Mouse (Mus musculus): Measurements from ENCODE around the gene Mtx1. TPM values are rescaled to one million over a fixed set of nuclear protein-coding genes. Genes with fewer than 3 reads are reported as not detected.
"Not testable (repeated sequence)": the region's sequence is repeated elsewhere in the genome, so short reads cannot be mapped to it uniquely, and the experiment has no call there.

Gene Mtx1
- polyA plus RNA-seq, 1 experiment from 2014 or later = 182 TPM

GRCm38 (mm10) chr3:89216407-89216806 lies 10.5 kb downstream of the Mtx1 start:
- WGBS = 64% methylated on average over 7 of the region's 7 CpGs
- not testable (repeated sequence) for H3K27me3 ChIP-seq (ENCODE audit: control insufficient read depth, insufficient read depth, low read length); H3K9ac ChIP-seq (replicated peaks; ENCODE audit: low read depth, low read length); H3K4me3 ChIP-seq (ENCODE audit: low read depth, low read length); ATAC-seq (ENCODE audit: insufficient number of reproducible peaks, insufficient read depth, low FRiP score, low read depth); H3K9me3 ChIP-seq (ENCODE audit: control insufficient read depth, low read depth, low read length); H3K36me3 ChIP-seq (ENCODE audit: control insufficient read depth, insufficient read depth, low read length); H3K4me2 ChIP-seq (replicated peaks; ENCODE audit: low read depth, low read length); H3K27ac ChIP-seq (ENCODE audit: low read length)
- H3K4me1 ChIP-seq (ENCODE audit: control insufficient read depth, insufficient read depth, low read length) = peaks cover 15% of the 10 kb centered on the region

- peak; percentile 24; the same call in 1 of the 2 replicates for ATAC-seq (ENCODE audit: insufficient number of reproducible peaks, insufficient read depth, low FRiP score, low read depth)
- 0% methylated on average over 6 of the region's 6 CpGs for WGBS
- Histone ChIP-seq H3K9me3 (ENCODE audit: control insufficient read depth, low read depth, low read length) (no peaks in the 10 kb centered on the region), H3K4me3 (ENCODE audit: low read depth, low read length) (peak overlapping the region; percentile 53), H3K4me2 (replicated peaks; ENCODE audit: low read depth, low read length) (peak overlapping the region; percentile 70), H3K36me3 (ENCODE audit: control insufficient read depth, insufficient read depth, low read length) (no peaks in the 10 kb centered on the region), H3K9ac (replicated peaks; ENCODE audit: low read depth, low read length) (no peak overlapping the region; the same call in 1 of the 2 replicates), H3K27me3 (ENCODE audit: control insufficient read depth, insufficient read depth, low read length) (no peaks in the 10 kb centered on the region), H3K4me1 (ENCODE audit: control insufficient read depth, insufficient read depth, low read length) (peaks cover 15% of the 10 kb centered on the region), H3K27ac (ENCODE audit: low read length) (no peak overlapping the region; the same call in 1 of the 2 replicates)
Measured at GRCm38 (mm10) chr3:89215853-89216252, 11.0 kb downstream of the Mtx1 start.

GRCm38 (mm10) chr3:89214681-89215411 lies 12.0 kb downstream of the Mtx1 start, which contains the start of gene Thbs3:
TSS of gene Thbs3 (plus strand) at chr3:89215180.
- 2% methylated on average over 19 of the region's 19 CpGs for WGBS
- H3K4me3 ChIP-seq (ENCODE audit: low read depth, low read length) = peak within 1 kb of the TSS; percentile 53
- peak within 1 kb of the TSS; percentile 98 for H3K27ac ChIP-seq (ENCODE audit: low read length)
- no peaks in the 10 kb centered on the region for H3K27me3 ChIP-seq (ENCODE audit: control insufficient read depth, insufficient read depth, low read length)
- H3K9ac ChIP-seq (replicated peaks; ENCODE audit: low read depth, low read length) = peak within 1 kb of the TSS; percentile 71
- no peak for ATAC-seq (ENCODE audit: insufficient number of reproducible peaks, insufficient read depth, low FRiP score, low read depth)
- peaks cover 15% of the 10 kb centered on the region for H3K4me1 ChIP-seq (ENCODE audit: control insufficient read depth, insufficient read depth, low read length)
- H3K36me3 ChIP-seq (ENCODE audit: control insufficient read depth, insufficient read depth, low read length) = peaks cover 7% of the 10 kb centered on the region
- H3K4me2 ChIP-seq (replicated peaks; ENCODE audit: low read depth, low read length) = peak within 1 kb of the TSS; percentile 70
- H3K9me3 ChIP-seq (ENCODE audit: control insufficient read depth, low read depth, low read length) = no peaks in the 10 kb centered on the region

GRCm38 (mm10) chr3:89213803-89214530 lies 12.9 kb downstream of the Mtx1 start:
- Histone ChIP-seq H3K4me1 (ENCODE audit: control insufficient read depth, insufficient read depth, low read length) (peaks cover 15% of the 10 kb centered on the region), H3K27me3 (ENCODE audit: control insufficient read depth, insufficient read depth, low read length) (no peaks in the 10 kb centered on the region), H3K4me3 (ENCODE audit: low read depth, low read length) (peak overlapping the region; percentile 53), H3K36me3 (ENCODE audit: control insufficient read depth, insufficient read depth, low read length) (peaks cover 15% of the 10 kb centered on the region), H3K9me3 (ENCODE audit: control insufficient read depth, low read depth, low read length) (no peaks in the 10 kb centered on the region), H3K27ac (ENCODE audit: low read length) (peak overlapping the region; percentile 98), H3K9ac (replicated peaks; ENCODE audit: low read depth, low read length) (peak overlapping the region; percentile 71), H3K4me2 (replicated peaks; ENCODE audit: low read depth, low read length) (peak overlapping the region; percentile 70)
- ATAC-seq (ENCODE audit: insufficient number of reproducible peaks, insufficient read depth, low FRiP score, low read depth) = peak; percentile 92
- under 1% methylated on average over 69 of the region's 69 CpGs for WGBS

- no peaks in the 10 kb centered on the region for H3K9me3 ChIP-seq (ENCODE audit: control insufficient read depth, low read depth, low read length)
- H3K27me3 ChIP-seq (ENCODE audit: control insufficient read depth, insufficient read depth, low read length) = no peaks in the 10 kb centered on the region
- WGBS = 76% methylated on average over 7 of the region's 7 CpGs
- no peak overlapping the region for H3K4me2 ChIP-seq (replicated peaks; ENCODE audit: low read depth, low read length)
- H3K4me3 ChIP-seq (ENCODE audit: low read depth, low read length) = no peak overlapping the region
- H3K9ac ChIP-seq (replicated peaks; ENCODE audit: low read depth, low read length) = no peak overlapping the region
- no peak for ATAC-seq (ENCODE audit: insufficient number of reproducible peaks, insufficient read depth, low FRiP score, low read depth)
- no peak overlapping the region for H3K27ac ChIP-seq (ENCODE audit: low read length)
- H3K36me3 ChIP-seq (ENCODE audit: control insufficient read depth, insufficient read depth, low read length) = peaks cover 31% of the 10 kb centered on the region
- H3K4me1 ChIP-seq (ENCODE audit: control insufficient read depth, insufficient read depth, low read length) = peaks cover 14% of the 10 kb centered on the region
Measured at GRCm38 (mm10) chr3:89210731-89211130, 16.2 kb downstream of the Mtx1 start.

- Histone ChIP-seq H3K9me3 (ENCODE audit: control insufficient read depth, low read depth, low read length) (no peaks in the 10 kb centered on the region), H3K27ac (ENCODE audit: low read length) (no peak overlapping the region), H3K4me3 (ENCODE audit: low read depth, low read length) (no peak overlapping the region), H3K4me1 (ENCODE audit: control insufficient read depth, insufficient read depth, low read length) (peaks cover 8% of the 10 kb centered on the region), H3K27me3 (ENCODE audit: control insufficient read depth, insufficient read depth, low read length) (no peaks in the 10 kb centered on the region), H3K36me3 (ENCODE audit: control insufficient read depth, insufficient read depth, low read length) (peaks cover 31% of the 10 kb centered on the region), H3K9ac (replicated peaks; ENCODE audit: low read depth, low read length) (no peak overlapping the region), H3K4me2 (replicated peaks; ENCODE audit: low read depth, low read length) (no peak overlapping the region)
- WGBS = 69% methylated on average over 13 of the region's 13 CpGs
- no peak for ATAC-seq (ENCODE audit: insufficient number of reproducible peaks, insufficient read depth, low FRiP score, low read depth)
Measured at GRCm38 (mm10) chr3:89210162-89210561, 16.7 kb downstream of the Mtx1 start.

GRCm38 (mm10) chr3:89209731-89210130 lies 17.2 kb downstream of the Mtx1 start:
- H3K4me2 ChIP-seq (replicated peaks; ENCODE audit: low read depth, low read length) = no peak overlapping the region
- peaks cover 31% of the 10 kb centered on the region for H3K36me3 ChIP-seq (ENCODE audit: control insufficient read depth, insufficient read depth, low read length)
- ATAC-seq (ENCODE audit: insufficient number of reproducible peaks, insufficient read depth, low FRiP score, low read depth) = no peak
- no peak overlapping the region for H3K4me3 ChIP-seq (ENCODE audit: low read depth, low read length)
- no peaks in the 10 kb centered on the region for H3K9me3 ChIP-seq (ENCODE audit: control insufficient read depth, low read depth, low read length)
- no peak overlapping the region for H3K9ac ChIP-seq (replicated peaks; ENCODE audit: low read depth, low read length)
- no peaks in the 10 kb centered on the region for H3K27me3 ChIP-seq (ENCODE audit: control insufficient read depth, insufficient read depth, low read length)
- H3K27ac ChIP-seq (ENCODE audit: low read length) = no peak overlapping the region
- 90% methylated on average over 7 of the region's 7 CpGs for WGBS
- peaks cover 6% of the 10 kb centered on the region for H3K4me1 ChIP-seq (ENCODE audit: control insufficient read depth, insufficient read depth, low read length)

GRCm38 (mm10) chr3:89208736-89209135 lies 18.2 kb downstream of the Mtx1 start:
- H3K9ac ChIP-seq (replicated peaks; ENCODE audit: low read depth, low read length) = no peak overlapping the region
- 88% methylated on average over 6 of the region's 6 CpGs for WGBS

More at GRCm38 (mm10) chr3:89208736-89209135, 18.2 kb downstream of the Mtx1 start:
- ATAC-seq (ENCODE audit: insufficient number of reproducible peaks, insufficient read depth, low FRiP score, low read depth) = no peak
- Histone ChIP-seq H3K9me3 (ENCODE audit: control insufficient read depth, low read depth, low read length) (no peaks in the 10 kb centered on the region), H3K4me2 (replicated peaks; ENCODE audit: low read depth, low read length) (no peak overlapping the region), H3K27me3 (ENCODE audit: control insufficient read depth, insufficient read depth, low read length) (no peaks in the 10 kb centered on the region), H3K4me1 (ENCODE audit: control insufficient read depth, insufficient read depth, low read length) (peaks cover 5% of the 10 kb centered on the region), H3K36me3 (ENCODE audit: control insufficient read depth, insufficient read depth, low read length) (peaks cover 34% of the 10 kb centered on the region), H3K27ac (ENCODE audit: low read length) (no peak overlapping the region), H3K4me3 (ENCODE audit: low read depth, low read length) (no peak overlapping the region)

Measured in stomach, embryonic 14.5 days (tissue).